Mouse (Mus musculus) MEL (cell line): ENCODE data around the gene Pold4.

Experiments used
- CTCF ChIP-seq, 3 experiments: IDR thresholded peaks in 2 of 3; conservative IDR thresholded peaks in 1 of 3; 2 replicates each; pipeline ENCODE4 v1.5.1; 2011 to 2012; ENCODE audit warnings: low read length in 3 of 3, low read depth in 2 of 3, mild to moderate bottlenecking in 2 of 3, improper control_type of control experiment in 1 of 3, inconsistent platforms in 1 of 3, mixed read lengths in 1 of 3, moderate library complexity in 1 of 3; ENCODE audit not compliant: control insufficient read depth in 1 of 3, insufficient read depth in 1 of 3, poor library complexity in 1 of 3, severe bottlenecking in 1 of 3
- GABPA ChIP-seq: IDR thresholded peaks from 2 replicates; pipeline ENCODE4 v1.6.1; 2012; ENCODE audit warnings: low read depth, mild to moderate bottlenecking, inconsistent platforms, low read length, improper control_type of control experiment, moderate library complexity
- MAFK ChIP-seq: IDR thresholded peaks from 2 replicates; pipeline ENCODE4 v1.6.1; 2011; ENCODE audit warnings: low read depth, mild to moderate bottlenecking, low read length, improper control_type of control experiment, borderline replicate concordance
- MAX ChIP-seq: IDR thresholded peaks from 2 replicates; pipeline ENCODE4 v1.6.1; 2011; ENCODE audit warnings: low read length, improper control_type of control experiment
- NRF1 ChIP-seq: IDR thresholded peaks from 2 replicates; pipeline ENCODE4 v1.6.1; 2014; ENCODE audit warnings: low read depth, mild to moderate bottlenecking, inconsistent platforms, low read length, improper control_type of control experiment, moderate library complexity; ENCODE audit not compliant: poor library complexity, insufficient read depth, severe bottlenecking
- POLR2A ChIP-seq, 2 experiments: IDR thresholded peaks; 2 replicates each; pipeline ENCODE4 v1.6.1; 2011 to 2012; ENCODE audit warnings: low read length in 2 of 2, mild to moderate bottlenecking in 2 of 2, control low read depth in 1 of 2, improper control_type of control experiment in 1 of 2, low read depth in 1 of 2, moderate library complexity in 1 of 2; ENCODE audit not compliant: control insufficient read depth in 1 of 2, insufficient read depth in 1 of 2, poor library complexity in 1 of 2
- POLR2AphosphoS2 ChIP-seq: IDR thresholded peaks from 2 replicates; pipeline ENCODE4 v1.6.1; 2011; ENCODE audit warnings: low read length, improper control_type of control experiment
- SIN3A ChIP-seq: IDR thresholded peaks from 2 replicates; pipeline ENCODE4 v1.6.1; 2012; ENCODE audit warnings: low read length, improper control_type of control experiment, inconsistent platforms
- TCF12 ChIP-seq: IDR thresholded peaks from 2 replicates; pipeline ENCODE4 v1.6.1; 2014; ENCODE audit warnings: low read depth, mild to moderate bottlenecking, inconsistent platforms, low read length, improper control_type of control experiment, moderate library complexity
- ZC3H11A ChIP-seq: IDR thresholded peaks from 2 replicates; pipeline ENCODE4 v1.6.1; 2012; ENCODE audit warnings: low read depth, mild to moderate bottlenecking, inconsistent platforms, low read length, improper control_type of control experiment
- ZKSCAN1 ChIP-seq: IDR thresholded peaks from 2 replicates; pipeline ENCODE4 v1.6.1; 2012; ENCODE audit warnings: low read depth, mild to moderate bottlenecking, inconsistent platforms, low read length, improper control_type of control experiment, moderate library complexity
- ZNF384 ChIP-seq: IDR thresholded peaks from 2 replicates; pipeline ENCODE4 v1.6.1; 2012; ENCODE audit warnings: low read depth, mild to moderate bottlenecking, inconsistent platforms, low read length, improper control_type of control experiment

GRCm38 (mm10) chr19:4183689-4184088 lies 48.0 kb upstream of the Pold4 start:
- TF ChIP-seq POLR2A (IDR thresholded peaks at IDR 0.05; ENCODE audit: control insufficient read depth in 1 of 2, insufficient read depth in 1 of 2, low read depth in 1 of 2, low read length in 2 of 2, poor library complexity in 1 of 2) (no peak), ZKSCAN1 (no peak), MAX (no peak), ZNF384 (no peak), POLR2AphosphoS2 (no peak), NRF1 (no peak), ZC3H11A (no peak), GABPA (no peak), CTCF (IDR thresholded peaks at IDR 0.05 in 2 of 3, conservative IDR thresholded peaks at IDR 0.05 in 1 of 3; ENCODE audit: control insufficient read depth in 1 of 3, insufficient read depth in 1 of 3, low read depth in 2 of 3, low read length in 3 of 3, poor library complexity in 1 of 3, severe bottlenecking in 1 of 3) (no peak), TCF12 (no peak), SIN3A (no peak), MAFK (no peak)
